Mouse (Mus musculus) pancreas, adult 10 weeks (tissue): ENCODE data around the gene Olfr139. TPM values are rescaled to one million over a fixed set of nuclear protein-coding genes. Genes with fewer than 3 reads are reported as not detected.

Experiments used
- polyA plus RNA-seq: library from polyadenylated mRNA; stranded (reverse); fragments of 350-450 nt; fragmentation: Illumina TruSeq; extraction: RNeasy Lipid Tissue Mini Kit (QIAGEN cat#74804); gene quantifications from one replicate; pipeline ENCODE4 v1.2.3, GENCODE M21; 2015; ENCODE audit warnings: low read depth, low replicate concordance; ENCODE audit not compliant: insufficient read depth

Gene Olfr139
- not detected for polyA plus RNA-seq

DNA sequence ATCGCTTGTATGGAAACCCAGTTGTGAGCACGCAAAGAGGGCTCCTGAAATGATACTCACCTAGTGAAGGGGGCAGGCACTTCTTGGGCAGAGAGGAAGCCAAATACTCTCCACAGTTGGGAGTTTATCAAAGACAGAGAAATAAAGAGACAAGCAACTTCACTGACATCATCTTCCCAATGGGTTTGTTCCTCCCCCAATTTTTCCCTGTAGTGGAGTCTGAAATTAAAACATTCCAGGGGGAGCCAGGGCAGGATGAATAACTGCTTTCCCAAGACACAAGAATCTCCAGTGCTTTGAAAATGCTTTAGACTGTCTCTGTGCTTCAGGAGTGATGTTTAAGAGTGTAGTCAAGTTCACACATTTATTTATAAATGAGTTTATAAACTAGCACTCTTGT, at the start of gene Olfr139, which contains the start of gene Olfr399:
Olfr139 (minus strand) TSS at position 101 of the 400 bp plus-strand sequence.
Olfr399 (minus strand) TSS at position 165 of the 400 bp plus-strand sequence.

DNA sequence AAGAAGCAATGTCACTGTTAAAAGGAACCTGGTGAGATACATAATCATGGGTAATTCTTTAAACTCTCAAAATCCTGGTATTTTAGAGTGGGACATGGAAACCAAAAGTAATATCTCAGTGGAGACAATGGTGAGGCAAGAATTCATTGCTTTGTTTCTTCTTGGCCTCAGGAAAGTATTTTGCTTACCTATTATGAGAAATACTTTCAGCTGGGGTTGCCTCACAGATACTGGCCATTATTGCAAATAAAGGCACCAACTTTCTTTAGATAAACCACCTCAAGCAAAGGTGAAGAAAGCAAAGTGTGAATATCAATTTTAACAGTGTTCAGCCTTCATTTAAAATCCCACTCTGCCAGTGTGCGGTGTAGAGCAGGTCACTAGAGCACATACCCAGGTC, 13.3 kb upstream of the Olfr139 start, which contains the start of gene Zfp616:
Zfp616 (plus strand) TSS at position 301 of the 400 bp plus-strand sequence.

Other genes starting within 250 kb of the Olfr139 start
- gene Olfr392, start 239.5 kb downstream of the Olfr139 start, polyA plus RNA-seq = not detected
- gene Olfr393, start 205.1 kb downstream of the Olfr139 start, polyA plus RNA-seq = not detected
- not detected for gene Olfr394, start 165.8 kb downstream of the Olfr139 start, polyA plus RNA-seq
- gene Olfr395, start 147.3 kb downstream of the Olfr139 start, polyA plus RNA-seq = not detected
- gene Olfr23, start 119.9 kb downstream of the Olfr139 start, polyA plus RNA-seq = not detected
- not detected for gene Olfr397, start 95.7 kb downstream of the Olfr139 start, polyA plus RNA-seq
- gene Olfr398, start 66.1 kb downstream of the Olfr139 start, polyA plus RNA-seq = not detected
- gene Olfr399, start 64 bp upstream of the Olfr139 start, polyA plus RNA-seq = not detected
- not detected for gene Zfp616, start 13.4 kb upstream of the Olfr139 start, polyA plus RNA-seq
- not detected for gene Olfr401, start 57.2 kb upstream of the Olfr139 start, polyA plus RNA-seq
- gene Olfr402, start 97.0 kb upstream of the Olfr139 start, polyA plus RNA-seq = not detected
- not detected for gene Olfr403, start 129.7 kb upstream of the Olfr139 start, polyA plus RNA-seq
- gene Olfr43, start 154.8 kb upstream of the Olfr139 start, polyA plus RNA-seq = not detected
- gene Olfr406, start 203.3 kb upstream of the Olfr139 start, polyA plus RNA-seq = not detected
- not detected for gene Olfr59, start 227.2 kb upstream of the Olfr139 start, polyA plus RNA-seq